Mouse (Mus musculus): ENCODE measurements at regions not wholly inside any gene's neighbourhood (a gene's known extent, or its start where the extent isn't known, plus 50 kb on each side); places are given as distances from the start of the nearest gene placed in this dataset.
A peak's percentile ranks its signal among the peaks of the same experiment; 100 is the strongest.

DNA sequence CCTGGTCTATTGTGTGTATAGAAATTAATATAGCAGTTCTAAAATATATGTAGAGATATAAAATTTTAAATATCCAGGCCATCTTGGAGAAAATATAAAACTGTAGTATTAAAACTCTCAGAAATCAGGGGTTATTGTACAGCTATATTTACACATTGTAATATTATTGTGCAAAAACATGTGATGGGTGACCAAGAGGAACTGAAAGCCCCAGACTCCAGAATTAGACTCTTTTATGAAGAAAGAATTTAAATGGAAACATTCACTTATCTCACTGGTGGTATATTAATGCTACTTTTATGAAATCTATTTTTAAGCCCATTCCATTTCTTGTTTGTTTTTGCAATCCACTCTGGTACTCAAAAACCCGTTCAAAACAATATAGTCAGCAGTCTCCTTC is 130.5 kb downstream of the P2ry1 start:
- H3K36me3 ChIP-seq (ENCODE audit: control insufficient read depth in 1 of 2, insufficient read depth in 2 of 2, low read length in 2 of 2), result no peaks in the 10 kb centered on the region
- no peak overlapping the region for H3K4me3 ChIP-seq (ENCODE audit: control insufficient read depth in 1 of 2, insufficient read depth in 1 of 2, low read depth in 2 of 2, low read length in 2 of 2)
- no peak overlapping the region for H3K9ac ChIP-seq (ENCODE audit: control insufficient read depth, low read depth, low read length, poor library complexity, severe bottlenecking)
- H3K79me2 ChIP-seq (ENCODE audit: control insufficient read depth, insufficient read depth, low read length, poor library complexity), result no peaks in the 10 kb centered on the region
- no peak for TF ChIP-seq MAZ (IDR thresholded peaks at IDR 0.05; ENCODE audit: low read depth, low read length)
- no peak for TF ChIP-seq NRF1 (IDR thresholded peaks at IDR 0.05; ENCODE audit: insufficient read depth, low read depth, low read length, poor library complexity, severe bottlenecking)
- TF ChIP-seq ZC3H11A (IDR thresholded peaks at IDR 0.05; ENCODE audit: low read depth, low read length), result no peak
- TF ChIP-seq SMC3 (IDR thresholded peaks at IDR 0.05; ENCODE audit: low read depth, low read length), result no peak
- TF ChIP-seq UBTF (IDR thresholded peaks at IDR 0.05; ENCODE audit: borderline replicate concordance, insufficient read depth, low read depth, low read length), result no peak
- no peak for TF ChIP-seq TAL1 (IDR thresholded peaks at IDR 0.05; ENCODE audit: low read length)
- TF ChIP-seq TCF12 (IDR thresholded peaks at IDR 0.05; ENCODE audit: low read depth, low read length), result no peak
- TF ChIP-seq SIN3A (IDR thresholded peaks at IDR 0.05; ENCODE audit: low read length), result no peak
- no peak for TF ChIP-seq MYC (IDR thresholded peaks at IDR 0.05; ENCODE audit: low read depth, low read length)
- no peak for TF ChIP-seq MEF2A (IDR thresholded peaks at IDR 0.05; ENCODE audit: extremely low read depth, insufficient replicate concordance, low read depth, low read length, poor library complexity, severe bottlenecking)
- TF ChIP-seq USF2 (IDR thresholded peaks at IDR 0.05; ENCODE audit: borderline replicate concordance in 1 of 2, insufficient read depth in 1 of 2, low read depth in 1 of 2, low read length in 2 of 2), result no peak
- no peak for TF ChIP-seq ZMIZ1 (IDR thresholded peaks at IDR 0.05; ENCODE audit: low read depth, low read length)
- TF ChIP-seq NELFE (IDR thresholded peaks at IDR 0.05; ENCODE audit: low read depth, low read length), result no peak
- no peak for TF ChIP-seq E2F4 (IDR thresholded peaks at IDR 0.05; ENCODE audit: borderline replicate concordance, low read depth, low read length)
- TF ChIP-seq CHD1 (IDR thresholded peaks at IDR 0.05; ENCODE audit: low read depth, low read length), result no peak
- TF ChIP-seq ETS1 (IDR thresholded peaks at IDR 0.05; ENCODE audit: low read depth, low read length), result no peak
- TF ChIP-seq RCOR1 (IDR thresholded peaks at IDR 0.05; ENCODE audit: low read depth, low read length), result no peak
- H3K27ac ChIP-seq (ENCODE audit: control insufficient read depth, low read depth, low read length), result no peak overlapping the region
- no peaks in the 10 kb centered on the region for H3K27me3 ChIP-seq (ENCODE audit: control insufficient read depth in 1 of 2, insufficient read depth in 2 of 2, low read length in 2 of 2)
- H3K4me1 ChIP-seq (ENCODE audit: control insufficient read depth in 1 of 2, insufficient read depth in 2 of 2, low read length in 2 of 2), result no peaks in the 10 kb centered on the region
- no peak for DNase-seq (ENCODE audit: low read depth, low spot score)
- no peaks in the 10 kb centered on the region for H3K9me3 ChIP-seq (replicated peaks; ENCODE audit: insufficient read depth, low read length)

GRCm38 (mm10) chr3:61154087-61154486 is 151.5 kb downstream of the P2ry1 start:
- Histone ChIP-seq H3K36me3 (ENCODE audit: control insufficient read depth in 1 of 2, insufficient read depth in 2 of 2, low read length in 2 of 2) (peaks cover 0 to 14% of the 10 kb centered on the region in 2 experiments; a peak in 2 of 4 replicates), H3K79me2 (ENCODE audit: control insufficient read depth, insufficient read depth, low read length, poor library complexity) (no peaks in the 10 kb centered on the region), H3K9me3 (replicated peaks; ENCODE audit: insufficient read depth, low read length) (no peaks in the 10 kb centered on the region), H3K4me1 (ENCODE audit: control insufficient read depth in 1 of 2, insufficient read depth in 2 of 2, low read length in 2 of 2) (peaks cover 0 to 7% of the 10 kb centered on the region in 2 experiments; a peak in 2 of 4 replicates), H3K27me3 (ENCODE audit: control insufficient read depth in 1 of 2, insufficient read depth in 2 of 2, low read length in 2 of 2) (no peaks in the 10 kb centered on the region), H3K4me3 (ENCODE audit: control insufficient read depth in 1 of 2, insufficient read depth in 1 of 2, low read depth in 2 of 2, low read length in 2 of 2) (no peak overlapping the region), H3K9ac (ENCODE audit: control insufficient read depth, low read depth, low read length, poor library complexity, severe bottlenecking) (no peak overlapping the region), H3K27ac (ENCODE audit: control insufficient read depth, low read depth, low read length) (no peak overlapping the region)
- 0 out of 2 replicates have a peak, but pooled peaks have one; percentile 64 for TF ChIP-seq RCOR1 (IDR thresholded peaks at IDR 0.05; ENCODE audit: low read depth, low read length)
- peak; percentile 51; the same call in 1 of the 2 replicates for TF ChIP-seq ZNF384 (IDR thresholded peaks at IDR 0.05; ENCODE audit: low read depth, low read length)
- no peak for TF ChIP-seq MEF2A (IDR thresholded peaks at IDR 0.05; ENCODE audit: extremely low read depth, insufficient replicate concordance, low read depth, low read length, poor library complexity, severe bottlenecking)
- TF ChIP-seq NRF1 (IDR thresholded peaks at IDR 0.05; ENCODE audit: insufficient read depth, low read depth, low read length, poor library complexity, severe bottlenecking), result no peak
- TF ChIP-seq ZKSCAN1 (IDR thresholded peaks at IDR 0.05; ENCODE audit: low read depth, low read length), result no peak
- no peak for TF ChIP-seq ELF1 (IDR thresholded peaks at IDR 0.05; ENCODE audit: low read depth, low read length)
- TF ChIP-seq ETS1 (IDR thresholded peaks at IDR 0.05; ENCODE audit: low read depth, low read length), result peak; percentile 66; the same call in 1 of the 2 replicates
- TF ChIP-seq MAX (IDR thresholded peaks at IDR 0.05; ENCODE audit: low read length), result no peak
- no peak for TF ChIP-seq UBTF (IDR thresholded peaks at IDR 0.05; ENCODE audit: borderline replicate concordance, insufficient read depth, low read depth, low read length)
- no peak for TF ChIP-seq CHD1 (IDR thresholded peaks at IDR 0.05; ENCODE audit: low read depth, low read length)
- peak; percentile 49 for TF ChIP-seq EP300 (IDR thresholded peaks at IDR 0.05; ENCODE audit: low read depth in 1 of 2, low read length in 2 of 2)
- no peak for TF ChIP-seq MYB (IDR thresholded peaks at IDR 0.05; ENCODE audit: low read depth, low read length)
- DNase-seq (ENCODE audit: low read depth, low spot score), result peak; percentile 73

Data from MEL (cell line).